Mouse (Mus musculus) small intestine, adult 2 months (tissue): ENCODE data around the gene Tarbp1.

Source experiments
- CTCF ChIP-seq: fragments of 200-500 bp; IDR thresholded peaks from 2 replicates; pipeline ENCODE4 v1.5.1; 2012; ENCODE audit warnings: low read depth, mild to moderate bottlenecking, control low read depth, inconsistent platforms, low read length, moderate library complexity, mixed read lengths; ENCODE audit not compliant: insufficient replicate concordance, insufficient read length; ENCODE audit errors: extremely low read depth
- POLR2A ChIP-seq: fragments of 200-500 bp; IDR thresholded peaks from 2 replicates; pipeline ENCODE4 v1.6.1; 2012; ENCODE audit warnings: low read depth, mild to moderate bottlenecking, control low read depth, inconsistent platforms, low read length, moderate library complexity

DNA sequence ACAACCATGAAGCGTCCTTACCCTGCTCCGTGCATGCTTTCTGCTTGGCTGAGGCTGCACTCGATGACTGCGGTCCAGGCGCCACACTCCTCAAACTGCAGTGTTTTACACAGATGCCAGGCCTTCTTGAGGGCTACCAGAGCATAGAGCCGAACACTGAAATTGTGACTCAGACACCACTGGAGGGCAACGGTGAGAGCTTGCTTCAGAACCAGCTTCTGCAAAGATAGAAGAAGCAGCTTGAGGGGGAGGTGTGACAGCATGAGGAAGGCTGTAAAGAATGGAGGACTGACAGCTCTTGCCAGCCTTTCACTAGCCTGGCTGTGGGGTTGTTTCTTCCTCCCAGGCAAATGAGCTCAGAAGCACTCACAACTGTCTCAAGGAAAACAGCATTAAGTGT, 41.0 kb downstream of the Tarbp1 start:
- TF ChIP-seq POLR2A (no peak), CTCF (0 out of 2 replicates have a peak, but pooled peaks have one; percentile 4)
